27 mouse cellular contexts compared by ENCODE assay signal in the genomic region with DNA sequence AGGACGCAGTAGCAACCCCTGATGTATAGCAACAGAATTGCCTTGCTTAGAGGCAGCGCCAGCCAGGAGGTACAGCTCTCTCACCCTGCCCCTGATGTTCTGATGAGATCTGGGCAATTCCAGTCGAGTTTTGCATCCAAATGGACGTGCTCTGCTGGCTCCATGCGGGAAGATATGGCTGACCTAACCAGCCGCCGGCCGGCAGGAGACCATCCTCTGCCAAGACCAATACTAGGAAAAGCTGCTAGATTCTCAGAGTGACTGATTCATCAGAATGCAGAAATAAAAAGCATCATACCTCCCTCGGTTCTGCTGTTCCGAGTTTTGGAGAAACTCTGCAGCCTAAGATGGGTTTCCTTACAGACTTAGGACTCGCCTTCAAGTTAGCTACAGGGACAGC. TPM values are rescaled to one million over a fixed set of nuclear protein-coding genes. Genes with fewer than 3 reads are reported as not detected.
DNase-seq lines count a peak whose midpoint lies in the region; ATAC-seq and TF ChIP-seq lines count a peak whose summit lies in the region.
"Had no signal": no experiment of that assay in that cellular context is flagged by ENCODE, and none has a peak within 500 bp of the region (broad histone marks: within the 10 kb centered on the region; RNA-seq: fewer than 3 reads in every experiment).

No protein-coding gene starts in this region.

- no peak for ATAC-seq in lung, postnatal 0 days
- ATAC-seq: forebrain, embryonic 16.5 days; intestine, embryonic 15.5 days; liver, postnatal 0 days had no signal

- TF ChIP-seq EP300 in lung, postnatal 0 days (IDR thresholded peaks at IDR 0.05) = no peak

- peak overlapping the region; percentile 3; the same call in 1 of the 2 replicates for H3K27ac ChIP-seq in ES-E14 (ENCODE audit: insufficient read depth, low read depth, low read length, poor library complexity, severe bottlenecking)
- H3K27ac ChIP-seq in lung, postnatal 0 days (ENCODE audit: low read length) = no peak overlapping the region
- H3K27ac ChIP-seq: embryonic facial prominence, embryonic 15.5 days; heart, embryonic 10.5 days; hindbrain, embryonic 14.5 days; intestine, embryonic 15.5 days; kidney, embryonic 15.5 days; neural tube, embryonic 13.5 days had no signal

- H3K36me3 ChIP-seq in E14TG2a.4 (ENCODE audit: insufficient read depth, low read length) (peaks cover 3% of the 10 kb centered on the region; the same call in 1 of the 2 replicates), ES-E14 (ENCODE audit: control insufficient read depth, insufficient read depth, low read length, poor library complexity, severe bottlenecking) (no peaks in the 10 kb centered on the region)
- H3K36me3 ChIP-seq in lung, postnatal 0 days (ENCODE audit: insufficient read depth, low read length) = no peaks in the 10 kb centered on the region
- H3K36me3 ChIP-seq: embryonic facial prominence, embryonic 15.5 days; intestine, embryonic 15.5 days; kidney, embryonic 15.5 days; neural tube, embryonic 13.5 days had no signal

- H3K4me3 ChIP-seq in E14TG2a.4 (replicated peaks; ENCODE audit: low read length) (peak overlapping the region; percentile 66), ES-E14 (ENCODE audit: insufficient read depth in 1 of 2, low read depth in 1 of 2, low read length in 2 of 2, poor library complexity in 1 of 2, severe bottlenecking in 1 of 2) (no peak overlapping the region)
- no peak overlapping the region for H3K4me3 ChIP-seq in lung, postnatal 0 days (ENCODE audit: low read depth, low read length)
- H3K4me3 ChIP-seq: embryonic facial prominence, embryonic 15.5 days; heart, embryonic 10.5 days; intestine, embryonic 15.5 days; kidney, embryonic 15.5 days; neural tube, embryonic 13.5 days had no signal

- H3K27me3 ChIP-seq in E14TG2a.4 (ENCODE audit: insufficient read depth, low read length) = no peaks in the 10 kb centered on the region
- H3K27me3 ChIP-seq in lung, postnatal 0 days (replicated peaks; ENCODE audit: insufficient read depth, low read length) = no peaks in the 10 kb centered on the region
- H3K27me3 ChIP-seq: embryonic facial prominence, embryonic 15.5 days; intestine, embryonic 15.5 days; megakaryocyte, embryonic 14.5 days; neural tube, embryonic 13.5 days had no signal

- 85% methylated on average over 11 of the region's 11 CpGs for WGBS in lung, postnatal 0 days

- H3K4me1 ChIP-seq in E14TG2a.4 (replicated peaks; ENCODE audit: low read depth, low read length) = peaks cover 83% of the 10 kb centered on the region
- H3K4me1 ChIP-seq in ES-E14 (ENCODE audit: control insufficient read depth in 2 of 2, insufficient read depth in 2 of 2, low read length in 2 of 2, poor library complexity in 1 of 2) = peaks cover 14 to 39% of the 10 kb centered on the region in 2 experiments
- H3K4me1 ChIP-seq in lung, postnatal 0 days (ENCODE audit: insufficient read depth, low read depth, low read length) = peaks cover 9% of the 10 kb centered on the region; the same call in 1 of the 2 replicates
- H3K4me1 ChIP-seq: intestine, embryonic 15.5 days had no signal

- H3K9me3 ChIP-seq in E14TG2a.4 (ENCODE audit: low read length) (no peaks in the 10 kb centered on the region), ES-E14 (ENCODE audit: control insufficient read depth, insufficient read depth, low read depth, low read length) (no peaks in the 10 kb centered on the region)
- no peaks in the 10 kb centered on the region for H3K9me3 ChIP-seq in lung, postnatal 0 days (ENCODE audit: low read length)
- H3K9me3 ChIP-seq: embryonic facial prominence, embryonic 15.5 days; heart, embryonic 10.5 days; intestine, embryonic 15.5 days; kidney, embryonic 15.5 days; neural tube, embryonic 13.5 days had no signal

- DNase-seq in ES-E14 (ENCODE audit: low read depth, low spot score) = no peak
- DNase-seq in cerebellum, adult 11-12 months = peak; percentile 26
- DNase-seq in cerebellum, postnatal 14 days = peak; percentile 49 to 59
- DNase-seq in lung, postnatal 0 days (ENCODE audit: low spot score) = no peak
- DNase-seq in urinary bladder, postnatal 10 days (ENCODE audit: low spot score) = no peak
- DNase-seq in spleen, adult 12 weeks (ENCODE audit: low spot score) = no peak
- DNase-seq: adrenal gland, adult 2 months; B cell, adult 2 months; heart, postnatal 10 days; layer of hippocampus, postnatal 36 days; left cerebral cortex, postnatal 4 days; liver, postnatal 0 days; lung, postnatal 14 days; midbrain, embryonic 14.5 days; spleen, adult 18-20 months; thymus, postnatal 4 days had no signal

- H3K4me2 ChIP-seq in lung, postnatal 0 days (replicated peaks; ENCODE audit: low read depth, low read length) = no peak overlapping the region
- H3K4me2 ChIP-seq: embryonic facial prominence, embryonic 15.5 days; hindbrain, embryonic 14.5 days; intestine, embryonic 15.5 days; kidney, embryonic 15.5 days; neural tube, embryonic 13.5 days had no signal

- TF ChIP-seq CTCF in E14TG2a.4 (conservative IDR thresholded peaks at IDR 0.05; ENCODE audit: low read length) = no peak
- no peak for TF ChIP-seq CTCF in lung, postnatal 0 days (IDR thresholded peaks at IDR 0.05)

- H3K9ac ChIP-seq in ES-E14 (ENCODE audit: insufficient read depth, low read depth, low read length, poor library complexity, severe bottlenecking) = no peak overlapping the region
- H3K9ac ChIP-seq in lung, postnatal 0 days (replicated peaks; ENCODE audit: low read depth) = no peak overlapping the region
- H3K9ac ChIP-seq: embryonic facial prominence, embryonic 15.5 days; hindbrain, embryonic 14.5 days; intestine, embryonic 15.5 days; kidney, embryonic 15.5 days; liver, postnatal 0 days; neural tube, embryonic 13.5 days had no signal

- in situ Hi-C loops in ES-E14 (cut with MboI; ENCODE audit: low sequenced_read_pairs in 2 of 2, unreplicated experiment in 2 of 2) = no loop called here

TF ChIP-seq in ES-E14, 5 proteins besides CTCF, POLR2A, EP300 and RAD21:
- no peak for TF ChIP-seq ZC3H11A (IDR thresholded peaks at IDR 0.05; ENCODE audit: borderline replicate concordance, low read depth, low read length)
- no peak for TF ChIP-seq ZNF384 (IDR thresholded peaks at IDR 0.05; ENCODE audit: low read depth, low read length)
- TF ChIP-seq MAFK (IDR thresholded peaks at IDR 0.05; ENCODE audit: insufficient read depth, low read depth, low read length) = no peak
- TF ChIP-seq HCFC1 (IDR thresholded peaks at IDR 0.05; ENCODE audit: borderline replicate concordance, insufficient read depth, low read length) = no peak
- TF ChIP-seq CHD2 (IDR thresholded peaks at IDR 0.05; ENCODE audit: low read depth, low read length) = no peak

RNA-seq across cellular contexts. Expression of a gene that starts 52.5 kb away (rescaled TPM):
- 25.8 and 27.9 TPM in 2 replicates for total RNA-seq in ES-E14 (2012; rRNA removed)
- 0.13 TPM in 1 of 2 replicates, not detected in the other for polyA plus RNA-seq in lung, postnatal 0 days (2015; fragmentation: Nextera tagmentation; extraction: Ambion mirVana)
- total RNA-seq: adrenal gland, adult 2 months; gastrocnemius, postnatal 4 days; heart, postnatal 10 days; liver, adult 2 months had no signal
- polyA plus RNA-seq: adrenal gland, adult 2 months; liver, adult 2 months had no signal

Comparison
In these comparisons a context has a peak if more than half of its experiments do, and no peak if none do; other contexts are left out.
1. DNase-seq: peak in cerebellum, adult 11-12 months (single experiment) and cerebellum, postnatal 14 days (2 of 2); none in ES-E14 (single experiment), lung, postnatal 0 days (single experiment), urinary bladder, postnatal 10 days (single experiment) and spleen, adult 12 weeks (single experiment).